Mouse (Mus musculus) hindbrain, embryonic 14.5 days (tissue): Measurements from ENCODE around the gene Dhx33. TPM values are rescaled to one million over a fixed set of nuclear protein-coding genes. Genes with fewer than 3 reads are reported as not detected.
A peak's percentile ranks its signal among the peaks of the same experiment; 100 is the strongest.

Experiments
- ATAC-seq: fragments of 200-750 bp; cut with Nextera tagmentation; 2 replicates; pipeline ENCODE4 v1.8.0; 2017; ENCODE audit warnings: moderate number of reproducible peaks, mild to moderate bottlenecking, moderate TSS enrichment, moderate library complexity; ENCODE audit not compliant: low FRiP score
- DNase-seq: peaks from one replicate; pipeline ENCODE4 v3.0.0-alpha.2; 2015; ENCODE audit warnings: low spot score
- H3K27ac ChIP-seq: fragments of 300-500 bp; sonication (generic); 2 replicates; pipeline ENCODE4 v1.5.1; 2014; ENCODE audit warnings: mild to moderate bottlenecking, moderate library complexity
- H3K27me3 ChIP-seq: fragments of 300-500 bp; sonication (generic); 2 replicates; pipeline ENCODE4 v1.6.1; 2014; ENCODE audit warnings: mild to moderate bottlenecking, low read length, mixed read lengths; ENCODE audit not compliant: control insufficient read depth, insufficient read depth
- H3K36me3 ChIP-seq: fragments of 300-500 bp; sonication (generic); replicated peaks from 2 replicates; pipeline ENCODE4 v1.6.1; 2014; ENCODE audit not compliant: control insufficient read depth, insufficient read depth
- H3K4me1 ChIP-seq: fragments of 300-500 bp; sonication (generic); replicated peaks from 2 replicates; pipeline ENCODE4 v1.6.1; 2014; ENCODE audit warnings: antibody characterized with exemption, low read length, mixed read lengths; ENCODE audit not compliant: control insufficient read depth, insufficient read depth
- H3K4me2 ChIP-seq: fragments of 300-500 bp; sonication (generic); replicated peaks from 2 replicates; pipeline ENCODE4 v1.6.1; 2014; ENCODE audit warnings: mild to moderate bottlenecking, moderate library complexity
- H3K4me3 ChIP-seq: fragments of 300-500 bp; sonication (generic); replicated peaks from 2 replicates; pipeline ENCODE4 v1.5.1; 2014; ENCODE audit warnings: mild to moderate bottlenecking, low read length
- H3K9ac ChIP-seq: fragments of 300-500 bp; sonication (generic); 2 replicates; pipeline ENCODE4 v1.6.1; 2014
- H3K9me3 ChIP-seq: fragments of 300-500 bp; sonication (generic); 2 replicates; pipeline ENCODE4 v1.6.1; 2016; ENCODE audit warnings: low read length; ENCODE audit not compliant: control insufficient read depth
- WGBS: fragments of 180-500 bp; shearing (Covaris S2); extraction: QIAGEN DNeasy Blood & Tissue Kit; methylation state at CpG from one replicate; pipeline ENCODE4 v1.1.7; 2014; 5-methylcytosine and 5-hydroxymethylcytosine counted together
- polyA plus RNA-seq: library from polyadenylated mRNA; unstranded; fragments of >200 nt; fragmentation: Nextera tagmentation; extraction: Ambion mirVana; gene quantifications from 2 replicates; pipeline ENCODE4 v1.2.1, GENCODE M21; 2014

Dhx33 gene
- polyA plus RNA-seq, 1 experiment from 2014 or later: 15.7 TPM

DNA sequence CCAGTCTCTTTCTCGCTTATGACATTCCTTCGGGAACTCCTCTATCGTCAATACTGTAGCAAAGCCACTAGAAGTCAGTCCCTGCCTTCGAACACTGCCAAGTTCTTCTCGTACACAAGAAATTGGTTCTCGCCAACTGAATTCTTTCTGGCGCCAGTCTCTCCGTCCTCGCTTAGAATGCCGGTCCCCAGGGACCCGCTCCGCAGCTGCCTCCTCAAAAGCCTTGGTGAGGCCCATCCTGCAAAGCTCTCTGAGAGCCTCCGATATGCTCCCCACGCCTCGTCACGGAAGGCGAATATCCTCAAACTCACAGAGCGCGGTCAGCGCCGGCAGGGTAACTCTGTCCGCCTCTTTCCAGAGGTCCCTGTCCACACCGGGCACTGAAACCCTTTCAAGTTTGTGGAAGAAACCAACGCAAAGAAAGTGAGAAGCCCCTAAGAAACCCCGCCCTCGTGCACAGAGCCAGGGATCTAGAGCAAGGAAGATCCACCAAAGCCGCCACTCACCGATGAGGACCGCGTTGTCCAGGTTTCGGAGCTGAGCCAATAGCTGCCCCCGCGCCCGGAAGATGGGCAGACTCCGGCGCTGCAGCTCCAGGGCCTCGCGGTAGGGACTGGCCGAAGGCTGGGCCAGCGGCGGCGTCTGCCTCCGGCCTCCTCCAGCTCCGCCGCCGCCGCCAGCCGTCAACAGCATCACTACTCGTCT lies 474 bp downstream of the Dhx33 start:
- H3K9me3 ChIP-seq: no peaks in the 10 kb centered on the region
- peak overlapping the region; percentile 33 for H3K27ac ChIP-seq
- peaks cover 18% of the 10 kb centered on the region for H3K4me1 ChIP-seq
- WGBS: under 1% methylated on average over 46 of the region's 49 CpGs
- peak overlapping the region; percentile 75 for H3K4me3 ChIP-seq
- ATAC-seq (peak; percentile 82), DNase-seq (peak; percentile 32)
- H3K36me3 ChIP-seq: peaks cover 39% of the 10 kb centered on the region
- no peaks in the 10 kb centered on the region for H3K27me3 ChIP-seq
- H3K4me2 ChIP-seq: peak overlapping the region; percentile 91
- peak overlapping the region; percentile 72 for H3K9ac ChIP-seq

DNA sequence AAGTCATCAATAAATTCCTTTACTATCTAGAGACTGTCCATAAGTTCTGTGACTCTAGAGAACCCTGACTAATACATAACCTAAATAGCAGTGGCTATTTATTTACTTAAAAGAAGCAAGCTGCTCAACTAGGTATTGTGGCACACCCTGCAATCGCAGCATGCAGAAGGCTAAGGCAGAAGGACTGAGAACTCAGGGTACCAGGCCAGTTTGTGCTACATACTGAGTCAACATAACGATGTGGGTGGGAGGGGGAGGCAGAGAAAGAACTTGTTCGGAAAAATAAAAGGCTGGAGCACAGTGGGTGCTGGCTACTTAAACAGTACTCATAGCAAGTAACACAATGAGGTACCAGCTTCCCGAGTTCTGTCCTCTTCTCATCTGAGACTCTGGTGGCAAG lies 3.1 kb downstream of the Dhx33 start:
- H3K4me2 ChIP-seq: no peak overlapping the region
- DNase-seq (no peak), ATAC-seq (no peak)
- H3K9me3 ChIP-seq: no peaks in the 10 kb centered on the region
- no peak overlapping the region for H3K27ac ChIP-seq
- peaks cover 48% of the 10 kb centered on the region for H3K36me3 ChIP-seq
- 88% methylated on average over 4 of the region's 4 CpGs for WGBS
- H3K4me1 ChIP-seq: peaks cover 18% of the 10 kb centered on the region
- H3K9ac ChIP-seq: no peak overlapping the region
- H3K27me3 ChIP-seq: no peaks in the 10 kb centered on the region
- H3K4me3 ChIP-seq: no peak overlapping the region

DNA sequence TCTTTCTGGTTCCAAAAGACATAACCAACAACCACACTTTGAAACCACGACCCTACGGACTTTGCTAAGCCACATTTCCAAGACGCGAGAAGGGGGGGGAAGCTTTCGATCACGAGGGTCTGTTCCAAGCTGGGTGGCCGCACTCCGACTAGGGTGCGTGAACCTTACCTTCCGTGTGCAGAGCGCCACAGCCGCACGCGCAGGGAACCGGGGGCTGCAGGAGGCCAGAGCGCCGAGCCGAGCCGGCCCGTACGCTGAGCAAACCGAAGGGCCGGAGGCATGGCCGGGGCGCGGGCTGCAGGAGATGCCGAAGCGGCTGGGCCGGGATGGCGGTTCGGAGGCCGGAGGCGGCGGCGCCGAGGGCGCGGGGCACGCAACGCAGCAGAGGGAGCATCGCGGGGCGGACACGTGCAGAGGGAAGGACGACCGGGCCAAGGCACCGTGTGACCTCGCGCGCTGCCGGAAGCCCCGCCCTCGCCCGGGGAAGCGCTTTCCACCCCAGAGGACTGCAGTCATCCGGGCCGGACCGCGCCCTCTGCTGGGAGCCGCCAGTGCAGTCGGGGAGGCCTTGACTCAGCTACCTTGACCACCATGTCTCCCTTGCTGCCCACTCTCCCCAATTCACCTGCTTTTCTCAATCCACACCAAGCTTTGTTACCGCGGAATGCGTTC lies 21.5 kb downstream of the Dhx33 start, which contains the start of gene C1qbp:
Gene C1qbp (minus strand): TSS at position 470 of the 672 bp plus-strand sequence.
- H3K27me3 ChIP-seq: no peaks in the 10 kb centered on the region
- peaks cover 74% of the 10 kb centered on the region for H3K36me3 ChIP-seq
- peak within 1 kb of the TSS; percentile 85 for H3K9ac ChIP-seq

DNA sequence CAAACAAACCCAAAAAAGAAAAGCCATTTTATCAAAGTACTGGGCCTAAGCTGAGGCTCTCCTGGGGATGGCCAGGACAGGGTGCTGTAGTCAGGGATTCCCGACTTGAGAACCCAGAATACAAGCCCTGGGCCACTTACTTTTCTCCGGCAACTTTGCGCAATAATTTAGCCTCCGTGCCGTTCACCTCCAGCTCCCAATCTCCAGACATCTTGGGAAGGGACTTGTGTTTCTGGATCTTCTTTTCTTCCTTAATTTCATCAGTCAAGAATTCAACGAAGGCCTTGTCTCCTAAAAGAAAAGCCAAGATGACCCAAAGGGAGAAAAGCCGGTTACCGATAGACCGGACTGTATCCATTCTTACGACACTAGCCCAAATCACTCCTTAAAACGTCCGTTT lies 22.2 kb downstream of the Dhx33 start:
- ATAC-seq (no peak), DNase-seq (no peak)
- Histone ChIP-seq H3K27ac (no peak overlapping the region), H3K4me3 (peak overlapping the region; percentile 99), H3K36me3 (peaks cover 74% of the 10 kb centered on the region), H3K4me2 (peak overlapping the region; percentile 79), H3K9ac (peak overlapping the region; percentile 85), H3K4me1 (peaks cover 9% of the 10 kb centered on the region), H3K27me3 (no peaks in the 10 kb centered on the region), H3K9me3 (no peaks in the 10 kb centered on the region)
- WGBS: 8% methylated on average over 12 of the region's 12 CpGs

More for the DNA sequence above, 21.5 kb downstream of the Dhx33 start, which contains the start of gene C1qbp:
- DNase-seq: peak; percentile 91
- peak within 1 kb of the TSS; percentile 99 for H3K4me3 ChIP-seq
- peaks cover 9% of the 10 kb centered on the region for H3K4me1 ChIP-seq
- WGBS: 1% methylated on average over 60 of the region's 64 CpGs
- peak; percentile 94 for ATAC-seq
- H3K9me3 ChIP-seq: no peaks in the 10 kb centered on the region
- peak within 1 kb of the TSS; percentile 79 for H3K4me2 ChIP-seq
- peak within 1 kb of the TSS; percentile 12 for H3K27ac ChIP-seq

DNA sequence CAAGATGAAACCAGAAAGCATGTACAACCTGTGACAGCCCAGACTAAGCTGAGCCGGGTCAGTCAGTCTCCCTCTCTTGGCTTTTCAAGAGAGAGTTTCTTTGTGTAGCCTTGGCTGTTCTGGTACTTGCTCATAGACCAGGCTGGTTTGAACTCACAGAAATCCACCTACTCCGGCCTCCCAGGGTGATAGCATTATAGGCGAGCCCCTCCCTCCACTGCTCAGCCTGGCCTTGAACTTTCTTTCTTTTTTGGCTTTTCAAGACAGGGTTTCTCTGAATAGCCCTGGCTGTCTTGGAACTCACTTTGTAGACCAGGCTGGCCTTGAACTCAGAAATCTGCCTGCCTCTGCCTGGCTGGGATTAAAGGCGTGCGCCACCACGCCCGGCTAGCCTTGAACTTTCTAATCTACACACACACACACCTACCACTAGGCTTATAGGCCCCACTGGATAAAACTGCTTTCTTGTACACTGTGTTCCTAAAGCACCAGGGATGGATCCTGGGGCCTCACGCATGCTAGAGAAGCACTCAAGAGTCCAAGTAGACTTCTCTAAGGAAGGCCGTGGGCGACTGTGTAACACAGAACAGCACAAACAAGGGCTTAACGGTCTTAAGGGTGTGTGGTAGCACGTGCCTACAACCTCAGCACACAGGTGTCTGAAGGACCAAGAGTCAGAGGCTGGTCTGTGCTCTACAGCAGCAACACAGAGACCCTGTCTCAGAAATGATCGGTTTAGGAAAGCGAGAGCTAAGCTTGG lies 23.3 kb downstream of the Dhx33 start:
- Histone ChIP-seq H3K36me3 (peaks cover 74% of the 10 kb centered on the region), H3K4me2 (no peak overlapping the region; the same call in 1 of the 2 replicates), H3K27me3 (no peaks in the 10 kb centered on the region), H3K4me1 (peaks cover 9% of the 10 kb centered on the region), H3K9me3 (no peaks in the 10 kb centered on the region), H3K27ac (no peak overlapping the region), H3K9ac (no peak overlapping the region), H3K4me3 (no peak overlapping the region)
- 94% methylated on average over 14 of the region's 14 CpGs for WGBS
- ATAC-seq: no peak
- no peak for DNase-seq

DNA sequence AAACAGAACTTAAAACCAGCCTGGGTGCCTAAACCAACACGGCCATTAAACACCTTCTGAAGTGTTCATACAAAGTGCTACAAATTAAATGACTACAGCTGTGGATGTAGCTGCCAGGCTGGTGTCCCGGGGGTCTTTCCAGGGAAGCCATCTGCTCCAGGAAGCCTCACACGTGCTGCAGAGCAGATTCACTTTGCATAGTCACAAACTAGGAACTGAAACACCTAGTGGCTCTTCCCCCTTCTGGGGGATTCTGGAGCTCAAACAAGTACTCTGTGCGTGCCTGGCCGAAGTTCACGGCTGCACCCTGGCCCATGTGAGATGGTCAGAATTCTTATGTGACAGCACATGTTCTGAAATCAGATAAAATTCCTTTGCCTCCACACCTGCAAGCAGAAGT lies 24.0 kb downstream of the Dhx33 start:
- WGBS: 78% methylated on average over 6 of the region's 6 CpGs
- peaks cover 9% of the 10 kb centered on the region for H3K4me1 ChIP-seq
- no peak for DNase-seq
- H3K4me2 ChIP-seq: no peak overlapping the region
- peaks cover 74% of the 10 kb centered on the region for H3K36me3 ChIP-seq
- ATAC-seq: no peak
- H3K9ac ChIP-seq: no peak overlapping the region
- no peaks in the 10 kb centered on the region for H3K9me3 ChIP-seq
- H3K4me3 ChIP-seq: no peak overlapping the region
- no peak overlapping the region for H3K27ac ChIP-seq
- no peaks in the 10 kb centered on the region for H3K27me3 ChIP-seq

DNA sequence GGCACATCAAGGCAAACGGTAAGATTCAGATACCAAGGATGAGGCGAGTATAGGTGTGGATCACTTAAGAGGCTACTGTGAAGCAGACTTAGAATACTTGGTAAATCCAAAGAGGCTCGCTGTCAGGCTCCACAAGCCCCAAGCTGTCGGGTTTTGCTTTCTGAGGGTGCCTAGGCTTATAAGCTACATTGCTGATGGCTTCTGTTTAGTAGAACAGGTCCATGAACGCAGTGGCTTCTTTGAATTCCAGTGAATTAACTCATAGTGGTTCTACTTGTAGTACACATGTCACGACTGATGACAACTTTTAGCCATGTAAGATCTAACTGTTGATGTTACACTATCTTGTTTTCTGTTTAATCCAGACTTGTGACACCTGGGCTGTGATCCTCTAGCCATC lies 26.9 kb downstream of the Dhx33 start:
- no peak overlapping the region for H3K27ac ChIP-seq
- no peak overlapping the region for H3K4me3 ChIP-seq
- DNase-seq (no peak), ATAC-seq (no peak)
- H3K4me2 ChIP-seq: no peak overlapping the region
- peaks cover 9% of the 10 kb centered on the region for H3K4me1 ChIP-seq
- 90% methylated on average over 6 of the region's 6 CpGs for WGBS
- no peaks in the 10 kb centered on the region for H3K27me3 ChIP-seq
- H3K36me3 ChIP-seq: peaks cover 84% of the 10 kb centered on the region
- no peaks in the 10 kb centered on the region for H3K9me3 ChIP-seq
- no peak overlapping the region for H3K9ac ChIP-seq

DNA sequence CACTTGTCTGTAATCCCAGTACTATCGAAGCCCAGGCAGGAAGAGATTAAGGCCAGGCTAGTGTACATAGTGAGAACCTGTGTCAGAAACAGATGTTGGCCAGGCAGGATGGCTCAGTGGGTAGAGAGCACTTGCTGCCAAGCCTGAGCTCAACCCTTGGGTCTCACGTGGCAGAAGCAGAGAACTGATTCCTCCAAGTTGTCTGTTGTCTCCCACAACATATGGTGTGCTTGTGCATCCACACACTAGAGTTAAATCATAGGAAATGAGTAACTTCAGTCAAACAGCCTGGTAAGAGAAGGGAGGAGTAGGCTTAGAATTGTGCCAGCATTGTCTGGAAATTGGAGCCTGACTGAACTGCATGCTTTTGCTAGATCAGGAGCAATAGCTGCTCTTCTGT lies 29.0 kb downstream of the Dhx33 start:
- Histone ChIP-seq H3K27ac (no peak overlapping the region), H3K4me1 (0 out of 2 replicates have a peak, but pooled peaks cover 4% of the 10 kb centered on the region), H3K4me3 (no peak overlapping the region), H3K27me3 (no peaks in the 10 kb centered on the region), H3K9ac (no peak overlapping the region), H3K9me3 (no peaks in the 10 kb centered on the region), H3K4me2 (no peak overlapping the region), H3K36me3 (peaks cover 72% of the 10 kb centered on the region)
- 83% methylated on average over 2 of the region's 2 CpGs for WGBS
- ATAC-seq (no peak), DNase-seq (no peak)

DNA sequence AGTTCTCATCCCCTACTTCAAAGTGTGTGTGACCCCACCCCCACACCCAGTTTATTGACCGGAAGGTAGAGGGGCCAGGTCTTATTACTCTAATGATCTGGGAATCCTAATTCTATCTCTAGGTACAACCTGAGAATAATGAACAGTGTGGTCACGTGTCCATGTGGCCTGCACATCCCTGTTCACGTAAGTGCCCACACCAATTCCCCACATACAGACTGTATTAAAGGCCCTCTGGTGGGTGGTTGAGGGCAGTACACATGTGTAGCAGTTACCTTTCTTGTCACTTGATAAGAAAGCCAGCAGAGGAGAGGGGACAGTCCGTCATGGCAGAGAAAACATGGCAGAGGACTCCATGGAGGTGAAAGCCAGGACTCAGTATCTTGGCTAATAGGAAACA lies 30.3 kb downstream of the Dhx33 start:
- Histone ChIP-seq H3K4me2 (no peak overlapping the region), H3K36me3 (peaks cover 60% of the 10 kb centered on the region), H3K27me3 (no peaks in the 10 kb centered on the region), H3K4me3 (no peak overlapping the region), H3K4me1 (peaks cover 4% of the 10 kb centered on the region; the same call in 1 of the 2 replicates), H3K9me3 (no peaks in the 10 kb centered on the region), H3K27ac (no peak overlapping the region), H3K9ac (no peak overlapping the region)
- 80% methylated on average over 4 of the region's 4 CpGs for WGBS
- DNase-seq (no peak), ATAC-seq (no peak)
